Mouse (Mus musculus) neural tube, embryonic 11.5 days (tissue): ENCODE results near the gene St3gal3. TPM values are rescaled to one million over a fixed set of nuclear protein-coding genes. Genes with fewer than 3 reads are reported as not detected.
A peak's percentile ranks its signal among the peaks of the same experiment; 100 is the strongest.

Experiments used
- ATAC-seq: fragments of 200-750 bp; cut with Nextera tagmentation; 2 replicates; pipeline ENCODE4 v1.8.0; 2017; ENCODE audit warnings: moderate number of reproducible peaks, mild to moderate bottlenecking, moderate TSS enrichment, moderate library complexity; ENCODE audit not compliant: insufficient read depth, low FRiP score, low TSS enrichment
- DNase-seq: peaks from one replicate; pipeline ENCODE4 v3.0.0-alpha.2; 2015; ENCODE audit warnings: low spot score
- H3K27ac ChIP-seq: fragments of 300-500 bp; sonication (generic); 2 replicates; pipeline ENCODE4 v1.5.1; 2014; ENCODE audit warnings: low read depth, mild to moderate bottlenecking, low read length
- H3K27me3 ChIP-seq: fragments of 300-500 bp; sonication (generic); 2 replicates; pipeline ENCODE4 v1.6.1; 2014; ENCODE audit warnings: mild to moderate bottlenecking, low read length, mixed read lengths; ENCODE audit not compliant: control insufficient read depth, insufficient read depth
- H3K36me3 ChIP-seq: fragments of 300-500 bp; sonication (generic); 2 replicates; pipeline ENCODE4 v1.6.1; 2014; ENCODE audit warnings: mild to moderate bottlenecking, low read length, moderate library complexity, mixed read lengths; ENCODE audit not compliant: control insufficient read depth, insufficient read depth
- H3K4me1 ChIP-seq: fragments of 300-500 bp; sonication (generic); 2 replicates; pipeline ENCODE4 v1.6.1; 2014; ENCODE audit warnings: low read length, mixed read lengths; ENCODE audit not compliant: control insufficient read depth, insufficient read depth
- H3K4me2 ChIP-seq: fragments of 300-500 bp; sonication (generic); 2 replicates; pipeline ENCODE4 v1.6.1; 2014; ENCODE audit warnings: low read depth, mild to moderate bottlenecking, moderate library complexity
- H3K4me3 ChIP-seq: fragments of 300-500 bp; sonication (generic); 2 replicates; pipeline ENCODE4 v1.5.1; 2014; ENCODE audit warnings: low read depth, low read length
- H3K9ac ChIP-seq: fragments of 300-500 bp; sonication (generic); 2 replicates; pipeline ENCODE4 v1.6.1; 2014; ENCODE audit warnings: mild to moderate bottlenecking, low read length
- H3K9me3 ChIP-seq: fragments of 300-500 bp; sonication (generic); 2 replicates; pipeline ENCODE4 v1.6.1; 2016; ENCODE audit warnings: low read length; ENCODE audit not compliant: control insufficient read depth
- WGBS: fragments of 180-500 bp; shearing (Covaris S2); extraction: QIAGEN DNeasy Blood & Tissue Kit; methylation state at CpG from one replicate; pipeline ENCODE4 v1.1.7; 2014; 5-methylcytosine and 5-hydroxymethylcytosine counted together
- polyA plus RNA-seq: library from polyadenylated mRNA; unstranded; fragments of >200 nt; fragmentation: Nextera tagmentation; extraction: Ambion mirVana; gene quantifications from 2 replicates; pipeline ENCODE4 v1.2.1, GENCODE M21; 2014

St3gal3 gene
- polyA plus RNA-seq, 1 experiment from 2014 or later = 5.2 TPM

- H3K9me3 ChIP-seq = no peaks in the 10 kb centered on the region
- H3K4me2 ChIP-seq = no peak overlapping the region
- no peak overlapping the region for H3K4me3 ChIP-seq
- H3K36me3 ChIP-seq = no peaks in the 10 kb centered on the region
- H3K27ac ChIP-seq = no peak overlapping the region
- H3K4me1 ChIP-seq = peaks cover 25% of the 10 kb centered on the region
- ATAC-seq (peak; percentile 46; the same call in 1 of the 2 replicates), DNase-seq (peak; percentile 37)
- H3K27me3 ChIP-seq = no peaks in the 10 kb centered on the region
- 11% methylated on average over 9 of the region's 9 CpGs for WGBS
- no peak overlapping the region for H3K9ac ChIP-seq
These were observed 93.6 kb downstream of the St3gal3 start for GRCm38 (mm10) chr4:118041145-118041544.

GRCm38 (mm10) chr4:118040650-118041049 lies 94.1 kb downstream of the St3gal3 start:
- no peaks in the 10 kb centered on the region for H3K27me3 ChIP-seq
- DNase-seq = no peak
- no peak overlapping the region for H3K4me2 ChIP-seq
- peaks cover 25% of the 10 kb centered on the region for H3K4me1 ChIP-seq
- H3K4me3 ChIP-seq = no peak overlapping the region
- H3K9ac ChIP-seq = no peak overlapping the region
- WGBS = 17% methylated on average over 4 of the region's 4 CpGs
- no peaks in the 10 kb centered on the region for H3K9me3 ChIP-seq
- no peaks in the 10 kb centered on the region for H3K36me3 ChIP-seq
- ATAC-seq = no peak
- H3K27ac ChIP-seq = no peak overlapping the region

- no peak for ATAC-seq
- no peak overlapping the region for H3K4me2 ChIP-seq
These were observed 94.8 kb downstream of the St3gal3 start for GRCm38 (mm10) chr4:118039964-118040363.

GRCm38 (mm10) chr4:118038023-118038422 lies 96.7 kb downstream of the St3gal3 start:
- Histone ChIP-seq H3K36me3 (no peaks in the 10 kb centered on the region), H3K9me3 (no peaks in the 10 kb centered on the region), H3K4me3 (no peak overlapping the region), H3K27me3 (no peaks in the 10 kb centered on the region), H3K27ac (no peak overlapping the region), H3K4me1 (peaks cover 25% of the 10 kb centered on the region), H3K9ac (no peak overlapping the region), H3K4me2 (no peak overlapping the region)
- no peak for DNase-seq
- 45% methylated on average over 1 of the region's 1 CpGs for WGBS
- no peak for ATAC-seq

More at GRCm38 (mm10) chr4:118039964-118040363, 94.8 kb downstream of the St3gal3 start:
- WGBS = 76% methylated on average over 5 of the region's 5 CpGs
- no peaks in the 10 kb centered on the region for H3K9me3 ChIP-seq
- DNase-seq = no peak
- no peak overlapping the region for H3K4me3 ChIP-seq
- H3K27me3 ChIP-seq = no peaks in the 10 kb centered on the region
- H3K9ac ChIP-seq = no peak overlapping the region
- no peaks in the 10 kb centered on the region for H3K36me3 ChIP-seq
- H3K4me1 ChIP-seq = peaks cover 25% of the 10 kb centered on the region
- H3K27ac ChIP-seq = 0 out of 2 replicates have a peak overlapping the region, but pooled peaks have one; percentile 8

GRCm38 (mm10) chr4:118037406-118037805 lies 97.3 kb downstream of the St3gal3 start:
- Histone ChIP-seq H3K4me1 (peaks cover 25% of the 10 kb centered on the region), H3K27ac (no peak overlapping the region), H3K9me3 (no peaks in the 10 kb centered on the region), H3K9ac (no peak overlapping the region), H3K4me2 (no peak overlapping the region), H3K36me3 (no peaks in the 10 kb centered on the region), H3K4me3 (no peak overlapping the region), H3K27me3 (no peaks in the 10 kb centered on the region)
- DNase-seq (peak; percentile 49), ATAC-seq (no peak)
- 33% methylated on average over 5 of the region's 5 CpGs for WGBS

GRCm38 (mm10) chr4:118036531-118036930 lies 98.2 kb downstream of the St3gal3 start:
- H3K27me3 ChIP-seq = no peaks in the 10 kb centered on the region
- no peaks in the 10 kb centered on the region for H3K9me3 ChIP-seq
- H3K4me1 ChIP-seq = peaks cover 25% of the 10 kb centered on the region
- 99% methylated on average over 4 of the region's 4 CpGs for WGBS
- H3K9ac ChIP-seq = no peak overlapping the region
- no peak overlapping the region for H3K27ac ChIP-seq
- no peaks in the 10 kb centered on the region for H3K36me3 ChIP-seq
- ATAC-seq (no peak), DNase-seq (no peak)
- no peak overlapping the region for H3K4me3 ChIP-seq
- H3K4me2 ChIP-seq = no peak overlapping the region

GRCm38 (mm10) chr4:118035090-118035489 lies 99.6 kb downstream of the St3gal3 start:
- Histone ChIP-seq H3K4me2 (no peak overlapping the region), H3K4me3 (no peak overlapping the region), H3K9me3 (no peaks in the 10 kb centered on the region), H3K4me1 (peaks cover 14% of the 10 kb centered on the region), H3K27me3 (no peaks in the 10 kb centered on the region), H3K36me3 (no peaks in the 10 kb centered on the region), H3K9ac (no peak overlapping the region), H3K27ac (no peak overlapping the region)
- ATAC-seq (no peak), DNase-seq (no peak)
- WGBS = 91% methylated on average over 2 of the region's 2 CpGs

- Histone ChIP-seq H3K9me3 (no peaks in the 10 kb centered on the region), H3K4me3 (no peak overlapping the region), H3K4me1 (peaks cover 14% of the 10 kb centered on the region), H3K36me3 (no peaks in the 10 kb centered on the region), H3K9ac (no peak overlapping the region), H3K27ac (no peak overlapping the region), H3K4me2 (no peak overlapping the region), H3K27me3 (no peaks in the 10 kb centered on the region)
- ATAC-seq (no peak), DNase-seq (no peak)
- 85% methylated on average over 5 of the region's 5 CpGs for whole genome bisulfite sequencing
These were observed 101.7 kb downstream of the St3gal3 start for GRCm38 (mm10) chr4:118033026-118033425.

- peaks cover 8% of the 10 kb centered on the region for H3K4me1 ChIP-seq
- WGBS = 93% methylated on average over 7 of the region's 7 CpGs
These were observed 102.9 kb downstream of the St3gal3 start for GRCm38 (mm10) chr4:118031776-118032170.

More at GRCm38 (mm10) chr4:118031776-118032170, 102.9 kb downstream of the St3gal3 start:
- H3K4me3 ChIP-seq = no peak overlapping the region
- ATAC-seq (no peak), DNase-seq (no peak)
- H3K36me3 ChIP-seq = no peaks in the 10 kb centered on the region
- H3K9ac ChIP-seq = no peak overlapping the region
- no peak overlapping the region for H3K4me2 ChIP-seq
- no peak overlapping the region for H3K27ac ChIP-seq
- H3K9me3 ChIP-seq = no peaks in the 10 kb centered on the region
- H3K27me3 ChIP-seq = no peaks in the 10 kb centered on the region
